Mouse (Mus musculus) right cerebral cortex, postnatal 10 days (tissue): Measurements from ENCODE around the gene Lmntd2.
"Not testable (repeated sequence)": the region's sequence is repeated elsewhere in the genome, so short reads cannot be mapped to it uniquely, and the experiment has no call there.

Source experiments
- DNase-seq, 2 experiments: peaks; one replicate each; pipeline ENCODE4 v3.0.0; 2021; ENCODE audit warnings: low spot score in 2 of 2

Gene Lmntd2

GRCm38 (mm10) chr7:141213605-141214235 lies at the start of gene Lmntd2:
TSS of gene Lmntd2 (minus strand) at chr7:141214080.
- DNase-seq = no peak

GRCm38 (mm10) chr7:141263640-141264039 lies 49.8 kb upstream of the Lmntd2 start:
- no peak for DNase-seq

- peak in 1 of 2 experiments; percentile 23 for DNase-seq
Measured at GRCm38 (mm10) chr7:141261480-141261879, 47.6 kb upstream of the Lmntd2 start.

- DNase-seq = no peak
Measured at GRCm38 (mm10) chr7:141256159-141256558, 42.3 kb upstream of the Lmntd2 start.

- DNase-seq = not testable (repeated sequence)
Measured at GRCm38 (mm10) chr7:141250486-141250885, 36.6 kb upstream of the Lmntd2 start.

- no peak for DNase-seq
Measured at GRCm38 (mm10) chr7:141231551-141231950, 17.7 kb upstream of the Lmntd2 start.

- no peak for DNase-seq
Measured at GRCm38 (mm10) chr7:141231111-141231510, 17.2 kb upstream of the Lmntd2 start.

- DNase-seq = no peak
Measured at GRCm38 (mm10) chr7:141230570-141230969, 16.7 kb upstream of the Lmntd2 start.

GRCm38 (mm10) chr7:141229702-141230101 lies 15.8 kb upstream of the Lmntd2 start:
- DNase-seq = no peak

- DNase-seq = peak; percentile 91 to 95
Measured at GRCm38 (mm10) chr7:141228279-141229067, 14.6 kb upstream of the Lmntd2 start, which contains the start of gene Phrf1. TSS of gene Phrf1 (plus strand) at chr7:141228784.

GRCm38 (mm10) chr7:141227796-141228195 lies 13.9 kb upstream of the Lmntd2 start:
- no peak for DNase-seq

GRCm38 (mm10) chr7:141226535-141226934 lies 12.7 kb upstream of the Lmntd2 start:
- no peak for DNase-seq

GRCm38 (mm10) chr7:141222696-141223215 lies 8.9 kb upstream of the Lmntd2 start:
- DNase-seq = no peak

- no peak for DNase-seq
Measured at GRCm38 (mm10) chr7:141222126-141222467, 8.2 kb upstream of the Lmntd2 start.

GRCm38 (mm10) chr7:141221249-141222125 lies 7.6 kb upstream of the Lmntd2 start:
- DNase-seq = peak; percentile 95 to 96

- DNase-seq = no peak
Measured at GRCm38 (mm10) chr7:141220377-141220776, 6.5 kb upstream of the Lmntd2 start.

GRCm38 (mm10) chr7:141219558-141220099 lies 5.7 kb upstream of the Lmntd2 start:
- peak in 1 of 2 experiments; percentile 27 for DNase-seq

GRCm38 (mm10) chr7:141218557-141219133 lies 4.8 kb upstream of the Lmntd2 start:
- no peak for DNase-seq

- DNase-seq = no peak
Measured at GRCm38 (mm10) chr7:141218141-141218540, 4.3 kb upstream of the Lmntd2 start.

- DNase-seq = no peak
Measured at GRCm38 (mm10) chr7:141217343-141218013, 3.6 kb upstream of the Lmntd2 start.

- peak in 1 of 2 experiments; percentile 30 for DNase-seq
Measured at GRCm38 (mm10) chr7:141216894-141217293, 3.0 kb upstream of the Lmntd2 start.
